Mouse (Mus musculus): ENCODE data around the gene Abhd4. TPM values are rescaled to one million over a fixed set of nuclear protein-coding genes. Genes with fewer than 3 reads are reported as not detected.
"Not testable (repeated sequence)": the region's sequence is repeated elsewhere in the genome, so short reads cannot be mapped to it uniquely, and the experiment has no call there.

Abhd4 gene
- polyA plus RNA-seq, 1 experiment from 2014 or later = 44.7 TPM

- no peak overlapping the region for H3K4me3 ChIP-seq
- peaks cover 33% of the 10 kb centered on the region for H3K4me1 ChIP-seq (replicated peaks)
- H3K27ac ChIP-seq = peak overlapping the region; percentile 64; the same call in 1 of the 2 replicates
- 57% methylated on average over 16 of the region's 16 CpGs for WGBS
- no peaks in the 10 kb centered on the region for H3K36me3 ChIP-seq
- DNase-seq (ENCODE audit: low spot score) = no peak
- peaks cover 11% of the 10 kb centered on the region; the same call in 1 of the 2 replicates for H3K27me3 ChIP-seq (ENCODE audit: insufficient read depth, poor library complexity, severe bottlenecking)
- H3K9me3 ChIP-seq = no peaks in the 10 kb centered on the region
Measured at GRCm38 (mm10) chr14:54224484-54225467, 29.2 kb upstream of the Abhd4 start.

- no peak for DNase-seq (ENCODE audit: low spot score)
- Histone ChIP-seq H3K4me1 (replicated peaks) (peaks cover 33% of the 10 kb centered on the region), H3K27ac (no peak overlapping the region), H3K27me3 (ENCODE audit: insufficient read depth, poor library complexity, severe bottlenecking) (peaks cover 11% of the 10 kb centered on the region; the same call in 1 of the 2 replicates), H3K4me3 (no peak overlapping the region), H3K36me3 (no peaks in the 10 kb centered on the region), H3K9me3 (no peaks in the 10 kb centered on the region)
- WGBS = 84% methylated on average over 11 of the region's 11 CpGs
Measured at GRCm38 (mm10) chr14:54225725-54226124, 28.3 kb upstream of the Abhd4 start.

GRCm38 (mm10) chr14:54226911-54227811, 26.8 kb upstream of the Abhd4 start:
- DNase-seq (ENCODE audit: low spot score) = no peak
- Histone ChIP-seq H3K9me3 (no peaks in the 10 kb centered on the region), H3K4me3 (peak overlapping the region; percentile 50; the same call in 1 of the 2 replicates), H3K27ac (no peak overlapping the region), H3K36me3 (no peaks in the 10 kb centered on the region), H3K27me3 (ENCODE audit: insufficient read depth, poor library complexity, severe bottlenecking) (peaks cover 11% of the 10 kb centered on the region; the same call in 1 of the 2 replicates), H3K4me1 (replicated peaks) (peaks cover 35% of the 10 kb centered on the region)
- WGBS = 56% methylated on average over 16 of the region's 16 CpGs

- DNase-seq (ENCODE audit: low spot score) = peak; percentile 72
- 1% methylated on average over 10 of the region's 10 CpGs for WGBS
Measured at GRCm38 (mm10) chr14:54227911-54228451, 26.0 kb upstream of the Abhd4 start.

GRCm38 (mm10) chr14:54228501-54228900, 25.5 kb upstream of the Abhd4 start:
- no peaks in the 10 kb centered on the region for H3K9me3 ChIP-seq
- H3K36me3 ChIP-seq = no peaks in the 10 kb centered on the region
- 6% methylated on average over 7 of the region's 7 CpGs for WGBS
- peak overlapping the region; percentile 50 for H3K4me3 ChIP-seq
- H3K4me1 ChIP-seq (replicated peaks) = peaks cover 42% of the 10 kb centered on the region
- peak overlapping the region; percentile 77 for H3K27ac ChIP-seq
- H3K27me3 ChIP-seq (ENCODE audit: insufficient read depth, poor library complexity, severe bottlenecking) = peaks cover 11% of the 10 kb centered on the region; the same call in 1 of the 2 replicates
- DNase-seq (ENCODE audit: low spot score) = no peak

More at GRCm38 (mm10) chr14:54227911-54228451, 26.0 kb upstream of the Abhd4 start:
- H3K36me3 ChIP-seq = no peaks in the 10 kb centered on the region
- peak overlapping the region; percentile 50 for H3K4me3 ChIP-seq
- no peaks in the 10 kb centered on the region for H3K9me3 ChIP-seq
- peak overlapping the region; percentile 77; the same call in 1 of the 2 replicates for H3K27ac ChIP-seq
- peaks cover 39% of the 10 kb centered on the region for H3K4me1 ChIP-seq (replicated peaks)
- peaks cover 11% of the 10 kb centered on the region; the same call in 1 of the 2 replicates for H3K27me3 ChIP-seq (ENCODE audit: insufficient read depth, poor library complexity, severe bottlenecking)

- peak; percentile 30 for DNase-seq (ENCODE audit: low spot score)
Measured at GRCm38 (mm10) chr14:54228933-54229713, 24.9 kb upstream of the Abhd4 start.

GRCm38 (mm10) chr14:54229849-54230248, 24.1 kb upstream of the Abhd4 start:
- H3K4me1 ChIP-seq (replicated peaks) = peaks cover 45% of the 10 kb centered on the region
- not testable (repeated sequence) for H3K36me3 ChIP-seq; DNase-seq (ENCODE audit: low spot score); H3K27ac ChIP-seq; H3K4me3 ChIP-seq; H3K9me3 ChIP-seq
- 73% methylated on average over 3 of the region's 4 CpGs for WGBS
- peaks cover 11% of the 10 kb centered on the region; the same call in 1 of the 2 replicates for H3K27me3 ChIP-seq (ENCODE audit: insufficient read depth, poor library complexity, severe bottlenecking)

More at GRCm38 (mm10) chr14:54228933-54229713, 24.9 kb upstream of the Abhd4 start:
- peaks cover 11% of the 10 kb centered on the region; the same call in 1 of the 2 replicates for H3K27me3 ChIP-seq (ENCODE audit: insufficient read depth, poor library complexity, severe bottlenecking)
- peak overlapping the region; percentile 77 for H3K27ac ChIP-seq
- no peaks in the 10 kb centered on the region for H3K9me3 ChIP-seq
- 4% methylated on average over 25 of the region's 25 CpGs for WGBS
- H3K4me3 ChIP-seq = peak overlapping the region; percentile 50
- H3K36me3 ChIP-seq = no peaks in the 10 kb centered on the region; the same call in 1 of the 2 replicates
- H3K4me1 ChIP-seq (replicated peaks) = peaks cover 45% of the 10 kb centered on the region

- DNase-seq (ENCODE audit: low spot score) = no peak
- Histone ChIP-seq H3K36me3 (peaks cover 14% of the 10 kb centered on the region), H3K27me3 (ENCODE audit: insufficient read depth, poor library complexity, severe bottlenecking) (peaks cover 11% of the 10 kb centered on the region; the same call in 1 of the 2 replicates), H3K9me3 (no peaks in the 10 kb centered on the region), H3K4me1 (replicated peaks) (peaks cover 42% of the 10 kb centered on the region), H3K4me3 (no peak overlapping the region), H3K27ac (no peak overlapping the region)
- 81% methylated on average over 14 of the region's 14 CpGs for WGBS
Measured at GRCm38 (mm10) chr14:54230638-54231150, 23.3 kb upstream of the Abhd4 start.

- Histone ChIP-seq H3K36me3 (peaks cover 14% of the 10 kb centered on the region), H3K4me3 (no peak overlapping the region), H3K27me3 (ENCODE audit: insufficient read depth, poor library complexity, severe bottlenecking) (peaks cover 11% of the 10 kb centered on the region; the same call in 1 of the 2 replicates), H3K4me1 (replicated peaks) (peaks cover 42% of the 10 kb centered on the region), H3K9me3 (no peaks in the 10 kb centered on the region), H3K27ac (no peak overlapping the region)
- DNase-seq (ENCODE audit: low spot score) = no peak
- WGBS = 84% methylated on average over 21 of the region's 21 CpGs
Measured at GRCm38 (mm10) chr14:54231176-54231956, 22.6 kb upstream of the Abhd4 start.

GRCm38 (mm10) chr14:54232143-54232542, 21.8 kb upstream of the Abhd4 start:
- DNase-seq (ENCODE audit: low spot score) = no peak
- Histone ChIP-seq H3K27me3 (ENCODE audit: insufficient read depth, poor library complexity, severe bottlenecking) (peaks cover 7% of the 10 kb centered on the region; the same call in 1 of the 2 replicates), H3K27ac (no peak overlapping the region), H3K9me3 (no peaks in the 10 kb centered on the region), H3K4me3 (no peak overlapping the region), H3K36me3 (peaks cover 18% of the 10 kb centered on the region), H3K4me1 (replicated peaks) (peaks cover 42% of the 10 kb centered on the region)
- WGBS = 86% methylated on average over 9 of the region's 9 CpGs
